Mouse (Mus musculus): ENCODE measurements at regions not wholly inside any gene's neighbourhood (a gene's known extent, or its start where the extent isn't known, plus 50 kb on each side); places are given as distances from the start of the nearest gene placed in this dataset.

- no peak for TF ChIP-seq POLR2A (IDR thresholded peaks at IDR 0.05; ENCODE audit: borderline replicate concordance, low read depth, low read length)
- no peak for TF ChIP-seq CTCF (IDR thresholded peaks at IDR 0.05; ENCODE audit: low read depth, low read length)
- Histone ChIP-seq H3K4me1 (ENCODE audit: control insufficient read depth, insufficient read depth, low read length) (no peaks in the 10 kb centered on the region), H3K27ac (ENCODE audit: insufficient read depth, low read depth, low read length) (no peak overlapping the region), H3K4me3 (ENCODE audit: insufficient read depth, low read length) (no peak overlapping the region)
Measured at GRCm38 (mm10) chr1:126928186-126928585, 97.6 kb upstream of the Nckap5 start.

GRCm38 (mm10) chr1:126925150-126926035, 94.8 kb upstream of the Nckap5 start:
- no peak for TF ChIP-seq CTCF (IDR thresholded peaks at IDR 0.05; ENCODE audit: low read depth, low read length)
- TF ChIP-seq POLR2A (IDR thresholded peaks at IDR 0.05; ENCODE audit: borderline replicate concordance, low read depth, low read length): no peak
- Histone ChIP-seq H3K27ac (ENCODE audit: insufficient read depth, low read depth, low read length) (no peak overlapping the region), H3K4me3 (ENCODE audit: insufficient read depth, low read length) (no peak overlapping the region), H3K4me1 (ENCODE audit: control insufficient read depth, insufficient read depth, low read length) (no peaks in the 10 kb centered on the region)

GRCm38 (mm10) chr1:126923981-126924380, 93.4 kb upstream of the Nckap5 start:
- Histone ChIP-seq H3K27ac (ENCODE audit: insufficient read depth, low read depth, low read length) (no peak overlapping the region), H3K4me3 (ENCODE audit: insufficient read depth, low read length) (no peak overlapping the region), H3K4me1 (ENCODE audit: control insufficient read depth, insufficient read depth, low read length) (no peaks in the 10 kb centered on the region)
- TF ChIP-seq POLR2A (IDR thresholded peaks at IDR 0.05; ENCODE audit: borderline replicate concordance, low read depth, low read length) (no peak), CTCF (IDR thresholded peaks at IDR 0.05; ENCODE audit: low read depth, low read length) (no peak)

GRCm38 (mm10) chr1:126922231-126922630, 91.6 kb upstream of the Nckap5 start:
- H3K4me3 ChIP-seq (ENCODE audit: insufficient read depth, low read length): no peak overlapping the region
- H3K4me1 ChIP-seq (ENCODE audit: control insufficient read depth, insufficient read depth, low read length): no peaks in the 10 kb centered on the region
- TF ChIP-seq POLR2A (IDR thresholded peaks at IDR 0.05; ENCODE audit: borderline replicate concordance, low read depth, low read length) (no peak), CTCF (IDR thresholded peaks at IDR 0.05; ENCODE audit: low read depth, low read length) (no peak)
- no peak overlapping the region for H3K27ac ChIP-seq (ENCODE audit: insufficient read depth, low read depth, low read length)

- no peak for TF ChIP-seq POLR2A (IDR thresholded peaks at IDR 0.05; ENCODE audit: borderline replicate concordance, low read depth, low read length)
- TF ChIP-seq CTCF (IDR thresholded peaks at IDR 0.05; ENCODE audit: low read depth, low read length): no peak
- no peak overlapping the region for H3K27ac ChIP-seq (ENCODE audit: insufficient read depth, low read depth, low read length)
- H3K4me3 ChIP-seq (ENCODE audit: insufficient read depth, low read length): no peak overlapping the region
- H3K4me1 ChIP-seq (ENCODE audit: control insufficient read depth, insufficient read depth, low read length): no peaks in the 10 kb centered on the region
Measured at GRCm38 (mm10) chr1:126918876-126919275, 88.3 kb upstream of the Nckap5 start.

- no peak overlapping the region for H3K27ac ChIP-seq (ENCODE audit: insufficient read depth, low read depth, low read length)
- no peaks in the 10 kb centered on the region for H3K4me1 ChIP-seq (ENCODE audit: control insufficient read depth, insufficient read depth, low read length)
- H3K4me3 ChIP-seq (ENCODE audit: insufficient read depth, low read length): no peak overlapping the region
- TF ChIP-seq POLR2A (IDR thresholded peaks at IDR 0.05; ENCODE audit: borderline replicate concordance, low read depth, low read length) (no peak), CTCF (IDR thresholded peaks at IDR 0.05; ENCODE audit: low read depth, low read length) (no peak)
Measured at GRCm38 (mm10) chr1:126917872-126918271, 87.3 kb upstream of the Nckap5 start.

- no peak overlapping the region for H3K4me3 ChIP-seq (ENCODE audit: insufficient read depth, low read length)
Measured at GRCm38 (mm10) chr1:126916369-126916768, 85.8 kb upstream of the Nckap5 start.

GRCm38 (mm10) chr1:126911277-126912060, 80.9 kb upstream of the Nckap5 start:
- Histone ChIP-seq H3K4me3 (ENCODE audit: insufficient read depth, low read length) (no peak overlapping the region), H3K4me1 (ENCODE audit: control insufficient read depth, insufficient read depth, low read length) (no peaks in the 10 kb centered on the region), H3K27ac (ENCODE audit: insufficient read depth, low read depth, low read length) (no peak overlapping the region)
- TF ChIP-seq POLR2A (IDR thresholded peaks at IDR 0.05; ENCODE audit: borderline replicate concordance, low read depth, low read length): no peak
- no peak for TF ChIP-seq CTCF (IDR thresholded peaks at IDR 0.05; ENCODE audit: low read depth, low read length)

More at GRCm38 (mm10) chr1:126916369-126916768, 85.8 kb upstream of the Nckap5 start:
- no peak overlapping the region for H3K27ac ChIP-seq (ENCODE audit: insufficient read depth, low read depth, low read length)
- TF ChIP-seq CTCF (IDR thresholded peaks at IDR 0.05; ENCODE audit: low read depth, low read length) (no peak), POLR2A (IDR thresholded peaks at IDR 0.05; ENCODE audit: borderline replicate concordance, low read depth, low read length) (no peak)
- no peaks in the 10 kb centered on the region for H3K4me1 ChIP-seq (ENCODE audit: control insufficient read depth, insufficient read depth, low read length)

- no peaks in the 10 kb centered on the region for H3K4me1 ChIP-seq (ENCODE audit: control insufficient read depth, insufficient read depth, low read length)
- no peak overlapping the region for H3K4me3 ChIP-seq (ENCODE audit: insufficient read depth, low read length)
- TF ChIP-seq POLR2A (IDR thresholded peaks at IDR 0.05; ENCODE audit: borderline replicate concordance, low read depth, low read length) (no peak), CTCF (IDR thresholded peaks at IDR 0.05; ENCODE audit: low read depth, low read length) (no peak)
- H3K27ac ChIP-seq (ENCODE audit: insufficient read depth, low read depth, low read length): no peak overlapping the region
Measured at GRCm38 (mm10) chr1:126907417-126907816, 76.8 kb upstream of the Nckap5 start.

- H3K4me3 ChIP-seq (ENCODE audit: insufficient read depth, low read length): no peak overlapping the region
- TF ChIP-seq POLR2A (IDR thresholded peaks at IDR 0.05; ENCODE audit: borderline replicate concordance, low read depth, low read length): no peak
- no peak for TF ChIP-seq CTCF (IDR thresholded peaks at IDR 0.05; ENCODE audit: low read depth, low read length)
- no peak overlapping the region for H3K27ac ChIP-seq (ENCODE audit: insufficient read depth, low read depth, low read length)
- no peaks in the 10 kb centered on the region for H3K4me1 ChIP-seq (ENCODE audit: control insufficient read depth, insufficient read depth, low read length)
Measured at GRCm38 (mm10) chr1:126898484-126898883, 67.9 kb upstream of the Nckap5 start.
